Mouse (Mus musculus) bone marrow, adult 2 months (tissue): ENCODE data around the gene Slc7a7.

Experiments
- CTCF ChIP-seq: fragments of 200-500 bp; IDR thresholded peaks from 2 replicates; pipeline ENCODE4 v1.5.1; 2011; ENCODE audit warnings: low read length, control low read depth; ENCODE audit not compliant: control insufficient read depth, insufficient read depth
- POLR2A ChIP-seq: fragments of 200-500 bp; IDR thresholded peaks from 2 replicates; pipeline ENCODE4 v1.6.1; 2011; ENCODE audit warnings: low read depth, mild to moderate bottlenecking, control low read depth, low read length, borderline replicate concordance; ENCODE audit not compliant: control insufficient read depth

GRCm38 (mm10) chr14:54397872-54398527 is 19.6 kb downstream of the Slc7a7 start:
- TF ChIP-seq CTCF (no peak), POLR2A (no peak)
